Mouse (Mus musculus) liver, adult 2 months (tissue): Measurements from ENCODE around the gene Msrb3. TPM values are rescaled to one million over a fixed set of nuclear protein-coding genes. Genes with fewer than 3 reads are reported as not detected.
A peak's percentile ranks its signal among the peaks of the same experiment; 100 is the strongest.

ENCODE experiments used
- DNase-seq: peaks from one replicate; pipeline ENCODE4 v3.0.0-alpha.2; 2011; ENCODE audit warnings: low read depth, low spot score; ENCODE audit errors: extremely low read depth
- H3K27ac ChIP-seq: fragments of 200-500 bp; replicated peaks from 2 replicates; pipeline ENCODE4 v1.5.1; 2012; ENCODE audit warnings: low read depth, mild to moderate bottlenecking, control low read depth, inconsistent platforms, low read length; ENCODE audit not compliant: insufficient read depth
- H3K27me3 ChIP-seq: fragments of 200-500 bp; 2 replicates; pipeline ENCODE4 v1.6.1; 2012; ENCODE audit warnings: mild to moderate bottlenecking, moderate library complexity, low read length, inconsistent platforms; ENCODE audit not compliant: control insufficient read depth, insufficient read depth
- H3K36me3 ChIP-seq: fragments of 200-500 bp; 2 replicates; pipeline ENCODE4 v1.6.1; 2012; ENCODE audit warnings: low read length, inconsistent platforms; ENCODE audit not compliant: control insufficient read depth, insufficient read depth
- H3K4me1 ChIP-seq: fragments of 200-500 bp; 2 replicates; pipeline ENCODE4 v1.6.1; 2011; ENCODE audit warnings: low read length; ENCODE audit not compliant: control insufficient read depth, insufficient read depth
- H3K4me3 ChIP-seq: fragments of 200-500 bp; 2 replicates; pipeline ENCODE4 v1.5.1; 2011; ENCODE audit warnings: low read depth, mild to moderate bottlenecking, control low read depth, low read length, moderate library complexity; ENCODE audit not compliant: insufficient read depth
- H3K79me2 ChIP-seq: fragments of 200-500 bp; 2 replicates; pipeline ENCODE4 v1.6.1; 2012; ENCODE audit warnings: inconsistent platforms, mild to moderate bottlenecking, low read length, moderate library complexity; ENCODE audit not compliant: control insufficient read depth, insufficient read depth
- H3K9ac ChIP-seq: fragments of 200-500 bp; 2 replicates; pipeline ENCODE4 v1.6.1; 2012; ENCODE audit warnings: low read depth, mild to moderate bottlenecking, control low read depth, inconsistent platforms, low read length
- CTCF ChIP-seq: fragments of 200-500 bp; IDR thresholded peaks from 2 replicates; pipeline ENCODE4 v1.5.1; 2011; ENCODE audit warnings: low read depth, low read length, control low read depth
- POLR2A ChIP-seq: fragments of 200-500 bp; IDR thresholded peaks from 2 replicates; pipeline ENCODE4 v1.6.1; 2011; ENCODE audit warnings: low read length, control low read depth; ENCODE audit not compliant: insufficient read depth; ENCODE audit errors: extremely low read depth
- WGBS: fragments of 180-500 bp; shearing (Covaris S2); methylation state at CpG from one replicate; pipeline ENCODE4 v1.1.7; 2018; 5-methylcytosine and 5-hydroxymethylcytosine counted together
- polyA plus RNA-seq: library from polyadenylated mRNA; depleted of rRNA; stranded (reverse); fragments of >200 nt; gene quantifications from 2 replicates; pipeline ENCODE4 v1.2.3, GENCODE M21; 2012
- total RNA-seq: library from RNA; depleted of rRNA; stranded (reverse); fragments of >200 nt; gene quantifications from 2 replicates; pipeline ENCODE4 v1.2.3, GENCODE M21; 2014

The Msrb3 gene
- total and polyA plus RNA-seq, 2 experiments = 4.1 to 9.5 TPM

GRCm38 (mm10) chr10:120888531-120888930, 10.4 kb downstream of the Msrb3 start:
- no peak for DNase-seq
- 95% methylated on average over 8 of the region's 8 CpGs for WGBS
- no peak for TF ChIP-seq POLR2A
- Histone ChIP-seq H3K4me1 (peaks cover 3% of the 10 kb centered on the region), H3K27ac (no peak overlapping the region), H3K79me2 (no peaks in the 10 kb centered on the region; the same call in 1 of the 2 replicates), H3K9ac (no peak overlapping the region), H3K36me3 (no peaks in the 10 kb centered on the region), H3K4me3 (no peak overlapping the region), H3K27me3 (no peaks in the 10 kb centered on the region)

- no peak for DNase-seq
- H3K27me3 ChIP-seq = no peaks in the 10 kb centered on the region
- H3K9ac ChIP-seq = no peak overlapping the region
- H3K27ac ChIP-seq = no peak overlapping the region
- no peak for TF ChIP-seq CTCF
- TF ChIP-seq POLR2A = no peak
- H3K79me2 ChIP-seq = no peaks in the 10 kb centered on the region; the same call in 1 of the 2 replicates
- no peaks in the 10 kb centered on the region; the same call in 1 of the 2 replicates for H3K4me1 ChIP-seq
- WGBS = 87% methylated on average over 14 of the region's 14 CpGs
- H3K36me3 ChIP-seq = no peaks in the 10 kb centered on the region
- no peak overlapping the region for H3K4me3 ChIP-seq
These were observed 14.7 kb downstream of the Msrb3 start for GRCm38 (mm10) chr10:120884220-120884619.

- Histone ChIP-seq H3K4me3 (no peak overlapping the region), H3K9ac (no peak overlapping the region), H3K4me1 (no peaks in the 10 kb centered on the region; the same call in 1 of the 2 replicates), H3K79me2 (no peaks in the 10 kb centered on the region; the same call in 1 of the 2 replicates), H3K27ac (no peak overlapping the region), H3K27me3 (no peaks in the 10 kb centered on the region), H3K36me3 (no peaks in the 10 kb centered on the region)
- DNase-seq = no peak
- TF ChIP-seq CTCF (no peak), POLR2A (no peak)
- 63% methylated on average over 4 of the region's 4 CpGs for WGBS
These were observed 15.2 kb downstream of the Msrb3 start for GRCm38 (mm10) chr10:120883732-120884131.

- Histone ChIP-seq H3K27ac (peak overlapping the region; percentile 7; the same call in 1 of the 2 replicates), H3K4me3 (no peak overlapping the region), H3K4me1 (no peaks in the 10 kb centered on the region; the same call in 1 of the 2 replicates), H3K9ac (no peak overlapping the region), H3K36me3 (no peaks in the 10 kb centered on the region), H3K79me2 (peaks cover 1% of the 10 kb centered on the region; the same call in 1 of the 2 replicates), H3K27me3 (no peaks in the 10 kb centered on the region)
- DNase-seq = no peak
- TF ChIP-seq POLR2A = no peak
- TF ChIP-seq CTCF = no peak
- WGBS = 25% methylated on average over 7 of the region's 7 CpGs
These were observed 15.9 kb downstream of the Msrb3 start for GRCm38 (mm10) chr10:120883069-120883415.

- no peak for DNase-seq
- Histone ChIP-seq H3K27me3 (no peaks in the 10 kb centered on the region), H3K9ac (no peak overlapping the region), H3K4me1 (no peaks in the 10 kb centered on the region; the same call in 1 of the 2 replicates), H3K4me3 (no peak overlapping the region), H3K36me3 (no peaks in the 10 kb centered on the region), H3K79me2 (peaks cover 3% of the 10 kb centered on the region; the same call in 1 of the 2 replicates), H3K27ac (peak overlapping the region; percentile 7)
- WGBS = 38% methylated on average over 17 of the region's 17 CpGs
- TF ChIP-seq CTCF = no peak
- TF ChIP-seq POLR2A = no peak
These were observed 16.4 kb downstream of the Msrb3 start for GRCm38 (mm10) chr10:120882347-120883068.

GRCm38 (mm10) chr10:120876549-120877270, 22.2 kb downstream of the Msrb3 start:
- no peak overlapping the region for H3K4me3 ChIP-seq
- 68% methylated on average over 20 of the region's 20 CpGs for WGBS
- H3K9ac ChIP-seq = no peak overlapping the region
- no peak for DNase-seq
- H3K27ac ChIP-seq = no peak overlapping the region
- peaks cover 3% of the 10 kb centered on the region; the same call in 1 of the 2 replicates for H3K79me2 ChIP-seq
- H3K4me1 ChIP-seq = no peaks in the 10 kb centered on the region; the same call in 1 of the 2 replicates
- H3K27me3 ChIP-seq = no peaks in the 10 kb centered on the region
- TF ChIP-seq POLR2A (no peak), CTCF (no peak)
- no peaks in the 10 kb centered on the region for H3K36me3 ChIP-seq
